Mouse (Mus musculus) embryonic fibroblast, embryonic 13.5 days (primary cell): Measurements from ENCODE around the gene Lamb3. TPM values are rescaled to one million over a fixed set of nuclear protein-coding genes. Genes with fewer than 3 reads are reported as not detected.

Experiments
- H3K27ac ChIP-seq: 2 replicates; pipeline ENCODE4 v1.5.1; 2012; ENCODE audit warnings: low read length, control low read depth, inconsistent platforms; ENCODE audit not compliant: insufficient read depth
- H3K4me1 ChIP-seq: 2 replicates; pipeline ENCODE4 v1.6.1; 2011; ENCODE audit warnings: low read length; ENCODE audit not compliant: control insufficient read depth, insufficient read depth
- H3K4me3 ChIP-seq: 2 replicates; pipeline ENCODE4 v1.5.1; 2011; ENCODE audit warnings: mild to moderate bottlenecking, control low read depth, low read length; ENCODE audit not compliant: insufficient read depth
- CTCF ChIP-seq: IDR thresholded peaks from 2 replicates; pipeline ENCODE4 v1.5.1; 2011; ENCODE audit warnings: mild to moderate bottlenecking, control low read depth, low read length, moderate library complexity, borderline replicate concordance; ENCODE audit not compliant: insufficient read depth
- POLR2A ChIP-seq: IDR thresholded peaks from 2 replicates; pipeline ENCODE4 v1.6.1; 2011; ENCODE audit warnings: low read depth, mild to moderate bottlenecking, control low read depth, low read length, moderate library complexity
- polyA plus RNA-seq: library from polyadenylated mRNA; stranded (reverse); fragments of >200 nt; gene quantifications from 2 replicates; pipeline ENCODE4 v1.2.4, GENCODE M21; 2011; ENCODE audit warnings: low read depth; ENCODE audit not compliant: missing spikeins, insufficient read length

Gene Lamb3
- polyA plus RNA-seq, 1 experiment: not detected

DNA sequence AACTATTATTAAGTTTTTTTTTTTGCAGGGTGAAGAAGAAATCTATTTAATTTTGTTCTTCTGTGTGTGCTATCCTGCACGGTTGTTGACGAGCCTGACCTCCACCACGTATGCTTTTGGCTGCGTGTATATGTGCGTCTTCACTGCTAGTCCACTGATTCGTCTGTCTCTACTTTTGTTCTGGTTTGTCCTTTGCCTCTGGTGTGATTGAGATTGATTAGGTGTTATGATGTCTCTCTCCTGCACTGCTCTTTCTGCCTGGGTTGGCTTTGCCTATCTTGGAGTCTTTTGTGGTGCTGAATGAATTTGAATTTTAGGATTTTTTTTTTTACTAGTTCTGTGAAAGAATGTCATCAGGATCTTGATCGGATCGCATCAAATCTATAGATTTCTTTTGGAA lies 47.5 kb downstream of the Lamb3 start:
- H3K4me1 ChIP-seq: no peaks in the 10 kb centered on the region
- H3K27ac ChIP-seq: no peak overlapping the region
- no peak for TF ChIP-seq CTCF
- no peak for TF ChIP-seq POLR2A
- no peak overlapping the region for H3K4me3 ChIP-seq

DNA sequence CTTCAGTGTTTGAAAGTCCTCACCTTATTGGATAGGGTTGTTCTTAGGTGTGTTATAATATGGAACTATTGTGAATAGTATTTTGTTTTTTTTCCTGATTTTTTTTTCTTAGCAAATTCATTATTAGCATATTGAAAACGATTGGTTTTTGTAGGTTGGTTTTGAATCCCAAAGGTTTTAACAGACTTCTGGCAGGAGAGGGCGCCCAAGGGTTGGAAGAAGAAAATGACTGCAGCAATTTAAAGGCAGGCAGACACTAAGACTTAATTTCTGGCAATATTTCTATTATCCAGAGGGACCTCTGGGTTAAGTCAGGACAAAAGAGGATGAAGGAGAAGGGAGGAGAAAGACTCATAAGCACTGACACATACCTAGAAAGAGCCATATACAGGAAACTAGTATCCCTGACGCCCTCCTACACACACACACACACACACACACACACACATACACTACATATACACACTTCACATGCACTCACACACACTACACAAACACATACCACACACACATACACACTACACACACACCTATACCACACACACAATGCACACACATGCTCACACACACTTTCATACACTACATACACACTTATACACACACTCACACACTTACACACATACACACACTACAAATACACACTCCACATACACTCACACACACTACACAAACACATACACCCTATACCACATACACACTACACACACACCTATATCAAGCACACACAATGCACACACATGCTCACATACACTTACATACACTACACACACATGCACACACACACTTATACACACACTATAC lies 48.2 kb downstream of the Lamb3 start:
- TF ChIP-seq CTCF: 0 out of 2 replicates have a peak, but pooled peaks have one; percentile 1
- TF ChIP-seq POLR2A: no peak
- H3K4me1 ChIP-seq: no peaks in the 10 kb centered on the region
- H3K27ac ChIP-seq: no peak overlapping the region
- no peak overlapping the region for H3K4me3 ChIP-seq

DNA sequence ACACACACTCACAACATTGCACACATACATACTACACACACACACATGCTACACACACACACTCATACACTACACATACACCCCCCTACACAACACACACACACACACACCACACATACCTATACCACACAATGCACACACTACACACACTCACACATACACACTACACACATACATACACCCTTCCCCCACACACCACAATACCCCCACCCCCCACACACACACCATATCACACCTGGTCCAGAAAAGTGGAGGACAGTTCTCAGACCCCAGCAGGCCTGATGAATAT lies 48.7 kb downstream of the Lamb3 start:
- TF ChIP-seq POLR2A (no peak), CTCF (no peak)
- Histone ChIP-seq H3K4me1 (no peaks in the 10 kb centered on the region), H3K27ac (no peak overlapping the region), H3K4me3 (no peak overlapping the region)

DNA sequence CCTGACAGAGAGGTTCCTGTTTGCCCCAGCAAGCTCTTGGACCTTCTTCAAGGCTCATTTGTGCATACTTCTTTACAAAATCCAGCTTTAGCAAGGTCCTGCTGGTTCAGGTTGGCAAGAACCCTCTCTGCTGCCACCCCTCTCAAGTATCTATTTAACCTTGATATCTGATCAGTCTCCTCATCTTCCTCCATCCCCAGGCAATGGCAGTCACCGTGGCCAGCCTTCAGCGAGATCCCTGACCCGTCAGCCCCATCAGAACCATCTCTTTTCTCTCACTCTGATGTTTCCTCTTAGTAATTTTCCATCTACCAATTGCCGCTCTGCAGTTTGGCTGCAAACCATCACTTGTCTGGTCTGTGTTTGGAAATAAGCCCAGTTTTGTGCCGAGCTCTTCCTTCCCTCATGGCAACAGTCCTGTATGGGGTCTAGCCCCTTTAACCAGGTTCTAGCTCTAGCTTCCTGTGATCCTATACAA lies 49.2 kb downstream of the Lamb3 start:
- H3K27ac ChIP-seq: no peak overlapping the region
- H3K4me3 ChIP-seq: no peak overlapping the region
- TF ChIP-seq CTCF: no peak
- TF ChIP-seq POLR2A: no peak
- no peaks in the 10 kb centered on the region for H3K4me1 ChIP-seq

DNA sequence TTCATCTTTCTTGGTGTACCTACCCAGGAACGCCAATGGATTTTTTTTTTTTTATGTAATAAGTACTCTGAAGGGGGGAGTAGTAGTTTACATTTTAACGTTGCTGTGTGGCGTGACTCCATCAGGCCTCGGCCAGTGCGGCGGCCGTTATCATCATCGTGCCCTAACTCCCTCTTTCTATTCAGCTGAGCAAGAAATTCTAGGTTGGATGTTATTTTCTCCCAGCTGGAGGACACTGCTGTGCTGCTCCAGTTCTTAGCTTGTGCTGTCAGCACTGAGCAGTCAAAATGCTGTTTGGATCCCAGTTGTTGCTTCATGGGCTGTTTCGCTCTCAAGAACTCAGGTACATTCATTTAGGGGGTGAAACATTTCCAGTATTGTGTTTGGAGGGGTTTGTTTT lies 52.1 kb downstream of the Lamb3 start:
- Histone ChIP-seq H3K4me1 (no peaks in the 10 kb centered on the region), H3K4me3 (no peak overlapping the region), H3K27ac (no peak overlapping the region)
- TF ChIP-seq POLR2A (no peak), CTCF (no peak)

DNA sequence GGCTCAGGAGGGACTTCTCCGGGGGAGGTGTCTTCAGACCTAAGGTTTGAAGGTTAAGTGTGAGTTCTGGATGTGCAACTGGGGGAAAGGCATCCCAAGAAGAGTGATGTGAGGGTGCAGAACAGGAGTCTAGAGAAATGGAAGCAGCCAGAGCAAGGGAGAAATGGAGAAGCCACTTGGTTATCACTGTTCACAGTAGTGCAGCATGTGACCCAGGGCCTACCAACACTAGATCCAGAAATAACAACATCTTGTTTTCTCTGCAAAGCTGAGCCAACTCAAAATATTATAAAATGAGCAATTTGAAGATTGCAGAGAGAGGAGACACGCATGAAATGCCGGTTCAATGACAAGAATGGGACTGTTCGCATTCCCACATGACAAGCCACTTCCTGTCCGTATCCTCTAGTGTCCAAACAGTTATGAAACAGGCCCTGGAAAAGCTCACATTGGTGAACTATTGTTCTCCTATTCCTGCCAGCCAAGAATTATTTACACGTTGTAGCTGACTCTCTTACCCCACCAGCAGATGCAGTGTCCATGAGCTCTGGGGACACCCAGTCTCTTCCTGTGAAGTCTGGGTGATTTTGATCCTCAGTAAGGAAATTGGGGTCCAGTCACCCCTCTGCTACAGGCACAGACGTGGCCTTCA lies 54.5 kb downstream of the Lamb3 start:
- H3K4me1 ChIP-seq: no peaks in the 10 kb centered on the region
- H3K4me3 ChIP-seq: no peak overlapping the region
- TF ChIP-seq POLR2A: no peak
- TF ChIP-seq CTCF: no peak
- no peak overlapping the region for H3K27ac ChIP-seq

DNA sequence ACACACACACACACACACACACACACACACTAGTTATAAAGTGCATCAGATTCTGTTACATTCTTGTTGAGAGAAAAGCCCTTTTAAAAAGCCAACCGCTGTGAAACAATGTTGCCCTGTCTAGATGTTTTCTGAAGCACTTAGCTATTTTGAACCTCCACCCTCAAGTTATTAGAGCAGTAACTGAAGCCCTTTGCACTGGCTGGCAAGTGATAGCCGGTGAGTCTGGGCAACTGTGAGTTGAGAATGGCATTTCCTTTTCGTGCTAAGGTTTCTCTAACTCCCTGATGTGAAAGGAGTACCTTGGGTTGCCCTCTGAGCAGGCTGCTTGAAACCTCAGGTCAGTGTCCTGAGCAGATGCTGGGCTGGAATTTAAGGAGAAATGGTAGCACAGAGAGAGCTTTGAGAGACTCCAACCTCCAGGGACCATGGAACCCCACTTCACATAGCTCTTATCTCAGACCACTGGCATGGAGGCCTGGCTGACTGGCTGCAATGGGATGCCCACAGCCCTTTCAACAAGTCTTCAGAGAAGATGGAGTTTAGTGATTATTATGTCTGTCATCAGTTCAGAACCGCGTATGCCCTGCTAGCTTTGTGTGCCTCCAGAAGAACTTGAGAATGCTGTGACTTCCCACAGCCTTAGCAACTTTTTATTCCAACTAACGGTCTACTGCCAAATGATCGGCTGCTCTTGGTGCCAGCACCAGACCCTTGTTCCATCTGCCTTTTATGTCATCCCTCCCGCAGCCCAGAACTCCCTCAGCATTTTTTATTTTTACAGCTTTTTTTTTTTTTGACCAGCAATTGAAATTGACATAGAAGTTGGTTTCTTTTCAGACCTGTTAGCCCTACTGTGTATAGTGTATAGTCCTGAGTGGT lies 55.8 kb downstream of the Lamb3 start:
- no peak overlapping the region for H3K4me3 ChIP-seq

DNA sequence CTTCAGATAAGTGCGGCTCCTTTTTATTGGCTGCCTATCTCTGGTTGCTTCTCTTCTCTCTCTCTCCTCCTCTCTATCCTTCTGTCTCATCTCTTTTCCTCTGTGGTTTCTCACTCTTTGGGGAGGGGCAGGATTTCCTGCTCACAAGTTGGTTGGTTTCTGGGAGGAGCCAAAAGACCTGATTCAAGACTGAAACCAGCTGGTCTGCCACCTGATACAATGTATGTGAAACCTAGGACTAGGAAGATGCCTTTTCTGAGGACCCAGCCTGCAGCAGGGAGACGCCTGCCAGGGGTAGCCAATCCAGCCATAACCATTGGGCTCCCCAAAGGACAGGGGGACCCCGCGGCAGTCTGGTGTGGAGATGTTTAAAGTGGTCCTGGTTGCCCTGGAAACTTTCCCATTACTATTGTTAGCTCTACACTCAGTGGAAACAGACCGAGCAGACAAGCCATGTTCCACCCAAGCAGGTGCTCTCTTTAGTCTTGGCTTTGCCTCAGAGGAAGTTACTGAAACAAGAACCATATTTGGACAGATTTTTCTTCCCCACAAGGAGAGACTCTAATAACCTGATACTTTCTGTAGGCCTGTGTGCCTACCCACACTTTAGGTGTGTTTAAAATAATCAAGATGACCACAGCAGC lies 56.6 kb downstream of the Lamb3 start, which contains the start of gene Hsd11b1:
Hsd11b1 (minus strand) TSS at position 121 of the 644 bp plus-strand sequence.
- TF ChIP-seq CTCF (no peak), POLR2A (no peak)
- Histone ChIP-seq H3K27ac (no peak within 1 kb of the TSS), H3K4me3 (no peak within 1 kb of the TSS), H3K4me1 (no peaks in the 10 kb centered on the region)

More for the DNA sequence above, 55.8 kb downstream of the Lamb3 start:
- no peak overlapping the region for H3K27ac ChIP-seq
- no peak for TF ChIP-seq POLR2A
- TF ChIP-seq CTCF: no peak
- no peaks in the 10 kb centered on the region for H3K4me1 ChIP-seq

DNA sequence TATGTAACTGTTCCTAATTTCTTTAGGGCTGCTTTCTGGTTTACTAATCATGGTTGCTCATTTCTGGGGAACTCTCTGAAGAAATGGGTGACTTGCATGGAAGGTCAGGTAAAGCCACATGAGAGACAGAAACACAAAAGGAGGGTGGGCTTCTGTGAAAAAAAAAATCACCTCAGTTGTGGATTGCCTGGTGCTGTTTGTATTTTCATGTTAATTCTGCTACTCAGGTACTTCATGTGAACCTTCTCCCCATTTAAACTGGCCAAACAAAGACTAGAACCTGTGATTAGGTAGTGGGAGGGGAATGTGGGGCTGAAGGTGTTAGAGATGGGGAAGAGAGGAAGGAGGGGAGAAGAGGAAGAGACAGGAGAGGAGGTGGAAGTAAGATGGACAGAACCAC lies 58.2 kb downstream of the Lamb3 start:
- no peaks in the 10 kb centered on the region for H3K4me1 ChIP-seq
- no peak overlapping the region for H3K27ac ChIP-seq
- H3K4me3 ChIP-seq: no peak overlapping the region
- TF ChIP-seq POLR2A (no peak), CTCF (no peak)
